Mouse (Mus musculus): ENCODE measurements around the gene Fam160b1. TPM values are rescaled to one million over a fixed set of nuclear protein-coding genes. Genes with fewer than 3 reads are reported as not detected.

The Fam160b1 gene
- polyA plus RNA-seq, 1 experiment from 2014 or later: 12.1 TPM

GRCm38 (mm10) chr19:57375746-57376145 is 15.3 kb downstream of the Fam160b1 start:
- Histone ChIP-seq H3K27ac (replicated peaks) (no peak overlapping the region), H3K4me3 (no peak overlapping the region), H3K36me3 (peaks cover 79% of the 10 kb centered on the region), H3K9me3 (no peaks in the 10 kb centered on the region), H3K4me1 (replicated peaks) (no peaks in the 10 kb centered on the region), H3K9ac (no peak overlapping the region), H3K27me3 (no peaks in the 10 kb centered on the region), H3K4me2 (no peak overlapping the region)
- WGBS: 85% methylated on average over 11 of the region's 11 CpGs
- ATAC-seq (ENCODE audit: low FRiP score, low read depth): no peak

DNA sequence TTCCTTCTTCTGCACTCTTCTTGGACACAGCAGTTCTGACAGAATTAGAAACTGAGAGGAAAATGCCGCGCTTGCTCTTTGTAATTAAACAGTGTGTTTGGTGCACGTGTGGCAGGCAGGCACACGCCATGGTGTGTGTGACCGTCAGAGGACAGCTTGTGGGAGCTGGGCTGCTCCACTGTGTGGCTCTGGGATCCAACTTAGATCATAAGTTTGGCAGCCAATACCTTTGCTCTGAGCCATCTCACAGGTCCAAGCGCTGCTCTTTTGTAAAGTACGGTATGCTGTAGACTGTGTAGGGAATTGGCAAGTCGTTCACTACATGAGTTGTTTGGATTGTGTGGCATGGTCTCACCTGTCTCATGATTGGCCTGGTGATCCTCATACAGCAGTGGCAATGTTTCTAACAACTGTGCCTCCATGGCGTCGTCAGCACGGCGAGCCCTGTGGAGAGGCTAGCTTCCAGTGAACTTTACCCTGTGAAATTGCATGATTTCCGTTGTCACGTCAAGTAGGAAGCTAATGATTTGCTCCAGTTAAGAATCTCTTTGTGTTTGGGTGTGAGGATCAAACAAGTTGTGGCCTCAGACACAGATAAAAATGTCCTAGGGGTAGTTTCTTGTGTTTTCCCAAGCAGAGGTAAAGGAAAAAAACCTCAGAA is 16.7 kb downstream of the Fam160b1 start:
- Histone ChIP-seq H3K4me1 (replicated peaks) (no peaks in the 10 kb centered on the region), H3K4me3 (no peak overlapping the region), H3K9me3 (no peaks in the 10 kb centered on the region), H3K9ac (no peak overlapping the region), H3K27me3 (no peaks in the 10 kb centered on the region), H3K4me2 (no peak overlapping the region), H3K27ac (replicated peaks) (no peak overlapping the region), H3K36me3 (peaks cover 83% of the 10 kb centered on the region)
- WGBS: 95% methylated on average over 14 of the region's 14 CpGs
- no peak for ATAC-seq (ENCODE audit: low FRiP score, low read depth)

DNA sequence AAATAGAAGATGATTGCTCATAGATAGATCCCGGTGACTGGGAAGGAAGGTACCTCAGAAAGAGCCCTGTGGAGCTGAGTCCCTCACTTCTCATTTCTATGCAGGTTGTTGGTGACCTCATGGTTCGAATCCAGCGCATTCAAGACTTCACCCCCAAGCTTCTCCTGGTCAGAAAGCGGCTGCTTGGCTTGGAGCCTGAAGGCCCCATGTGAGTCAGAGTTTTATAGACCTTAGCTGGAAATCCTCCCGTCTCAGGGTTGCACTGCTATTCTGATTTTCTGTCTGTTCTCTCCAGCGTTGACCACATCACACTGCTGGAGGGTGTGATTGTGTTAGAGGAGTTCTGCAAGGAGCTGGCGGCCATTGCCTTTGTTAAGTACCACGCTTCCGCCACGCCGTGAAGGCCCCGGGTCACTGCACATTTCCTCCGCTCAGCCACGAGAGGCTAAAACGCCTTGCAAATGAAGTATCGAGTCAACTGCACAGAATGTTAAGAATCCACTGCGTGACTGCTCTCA is 25.8 kb downstream of the Fam160b1 start:
- Histone ChIP-seq H3K9ac (no peak overlapping the region), H3K27ac (replicated peaks) (no peak overlapping the region)
- 83% methylated on average over 17 of the region's 17 CpGs for WGBS

DNA sequence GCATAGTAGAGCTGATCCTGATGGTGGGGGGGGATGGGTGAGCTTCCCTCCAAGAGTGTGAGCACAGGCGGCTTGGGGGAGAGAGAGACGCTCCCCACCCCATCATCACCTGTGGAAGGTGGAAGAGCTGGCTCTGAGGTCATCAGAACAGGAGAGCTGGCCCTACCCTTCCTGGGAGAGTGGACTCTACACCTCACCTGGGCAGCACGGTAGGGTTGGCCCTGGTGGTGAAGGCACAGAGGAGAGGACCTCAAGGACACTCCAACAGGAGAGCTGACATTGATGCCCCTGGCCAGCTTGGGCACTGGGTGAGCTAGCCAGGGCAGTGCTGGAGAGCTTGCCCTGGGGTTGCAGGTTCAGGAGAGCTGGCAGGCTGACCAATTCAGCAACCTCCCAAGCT is 31.1 kb downstream of the Fam160b1 start:
- Histone ChIP-seq H3K9ac (no peak overlapping the region), H3K4me2 (no peak overlapping the region), H3K9me3 (no peaks in the 10 kb centered on the region), H3K4me3 (no peak overlapping the region), H3K27ac (replicated peaks) (no peak overlapping the region), H3K27me3 (no peaks in the 10 kb centered on the region), H3K36me3 (peaks cover 35% of the 10 kb centered on the region), H3K4me1 (replicated peaks) (no peaks in the 10 kb centered on the region)
- peak; percentile 54; the same call in 1 of the 2 replicates for ATAC-seq (ENCODE audit: low FRiP score, low read depth)
- WGBS: 98% methylated on average over 3 of the region's 3 CpGs

More for the DNA sequence above, 25.8 kb downstream of the Fam160b1 start:
- ATAC-seq (ENCODE audit: low FRiP score, low read depth): no peak
- Histone ChIP-seq H3K36me3 (peaks cover 85% of the 10 kb centered on the region), H3K4me3 (no peak overlapping the region), H3K4me1 (replicated peaks) (no peaks in the 10 kb centered on the region), H3K4me2 (no peak overlapping the region), H3K27me3 (no peaks in the 10 kb centered on the region), H3K9me3 (no peaks in the 10 kb centered on the region)

DNA sequence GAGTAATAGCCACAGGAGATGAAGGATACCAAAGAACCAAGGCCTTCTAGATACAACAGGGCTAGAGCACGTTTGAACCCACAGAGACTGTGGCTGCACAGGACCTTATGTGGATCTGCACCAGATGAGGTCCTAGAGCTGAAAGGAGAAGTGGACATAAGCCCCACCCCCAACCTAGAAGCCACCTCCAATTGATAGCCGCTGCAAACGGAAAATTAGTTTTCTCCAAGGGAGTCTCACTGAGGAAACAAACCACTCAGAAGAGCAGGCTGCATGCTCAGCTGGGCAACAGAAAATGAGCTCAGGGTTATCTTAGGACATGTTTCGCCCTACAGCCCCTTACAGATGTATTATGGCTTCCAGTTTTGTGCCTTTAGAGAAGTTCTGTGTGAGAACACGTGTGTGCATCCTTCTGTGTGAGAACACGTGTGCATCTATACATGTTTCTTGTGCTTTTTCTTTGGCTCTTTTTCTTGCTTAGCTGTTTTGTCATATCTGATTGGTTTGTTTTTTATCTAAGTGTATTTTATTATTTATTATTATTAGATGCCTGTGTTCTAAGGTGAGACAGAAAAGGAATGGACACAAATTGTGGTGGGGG is 33.0 kb downstream of the Fam160b1 start:
- 81% methylated on average over 6 of the region's 6 CpGs for WGBS
- Histone ChIP-seq H3K27me3 (no peaks in the 10 kb centered on the region), H3K4me1 (replicated peaks) (no peaks in the 10 kb centered on the region), H3K9me3 (no peaks in the 10 kb centered on the region), H3K27ac (replicated peaks) (no peak overlapping the region), H3K9ac (no peak overlapping the region), H3K4me2 (no peak overlapping the region), H3K4me3 (no peak overlapping the region), H3K36me3 (peaks cover 20% of the 10 kb centered on the region)
- ATAC-seq (ENCODE audit: low FRiP score, low read depth): no peak

DNA sequence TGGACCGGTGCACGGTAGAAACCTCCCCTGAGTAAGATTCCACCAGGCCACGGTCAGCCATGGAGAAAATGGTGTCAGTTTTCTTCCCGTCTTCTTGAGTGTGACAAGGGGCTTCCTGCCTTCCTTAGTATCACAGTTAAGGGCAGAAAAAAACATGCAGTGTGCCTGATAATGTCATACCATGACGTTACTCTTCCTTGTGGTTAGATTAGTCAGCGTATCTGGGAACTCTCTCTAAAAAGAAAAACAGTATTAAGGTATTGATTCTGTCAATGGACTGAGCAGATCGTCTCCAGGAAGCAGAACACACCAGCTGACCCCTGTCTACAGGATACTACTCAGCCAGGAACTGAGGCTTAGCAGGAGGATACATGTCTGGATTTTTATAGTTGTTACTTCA is 36.1 kb downstream of the Fam160b1 start:
- Histone ChIP-seq H3K4me3 (no peak overlapping the region), H3K27ac (replicated peaks) (no peak overlapping the region), H3K36me3 (no peaks in the 10 kb centered on the region), H3K9ac (no peak overlapping the region), H3K4me2 (no peak overlapping the region), H3K4me1 (replicated peaks) (no peaks in the 10 kb centered on the region), H3K9me3 (no peaks in the 10 kb centered on the region), H3K27me3 (no peaks in the 10 kb centered on the region)
- WGBS: 82% methylated on average over 7 of the region's 7 CpGs
- no peak for ATAC-seq (ENCODE audit: low FRiP score, low read depth)

GRCm38 (mm10) chr19:57402364-57402763 is 41.9 kb downstream of the Fam160b1 start:
- 48% methylated on average over 6 of the region's 6 CpGs for WGBS
- H3K36me3 ChIP-seq: no peaks in the 10 kb centered on the region
- H3K27ac ChIP-seq (replicated peaks): no peak overlapping the region
- H3K4me2 ChIP-seq: no peak overlapping the region
- H3K9ac ChIP-seq: no peak overlapping the region
- no peaks in the 10 kb centered on the region for H3K27me3 ChIP-seq
- peaks cover 10% of the 10 kb centered on the region for H3K4me1 ChIP-seq (replicated peaks)
- H3K4me3 ChIP-seq: no peak overlapping the region
- ATAC-seq (ENCODE audit: low FRiP score, low read depth): no peak
- H3K9me3 ChIP-seq: no peaks in the 10 kb centered on the region

DNA sequence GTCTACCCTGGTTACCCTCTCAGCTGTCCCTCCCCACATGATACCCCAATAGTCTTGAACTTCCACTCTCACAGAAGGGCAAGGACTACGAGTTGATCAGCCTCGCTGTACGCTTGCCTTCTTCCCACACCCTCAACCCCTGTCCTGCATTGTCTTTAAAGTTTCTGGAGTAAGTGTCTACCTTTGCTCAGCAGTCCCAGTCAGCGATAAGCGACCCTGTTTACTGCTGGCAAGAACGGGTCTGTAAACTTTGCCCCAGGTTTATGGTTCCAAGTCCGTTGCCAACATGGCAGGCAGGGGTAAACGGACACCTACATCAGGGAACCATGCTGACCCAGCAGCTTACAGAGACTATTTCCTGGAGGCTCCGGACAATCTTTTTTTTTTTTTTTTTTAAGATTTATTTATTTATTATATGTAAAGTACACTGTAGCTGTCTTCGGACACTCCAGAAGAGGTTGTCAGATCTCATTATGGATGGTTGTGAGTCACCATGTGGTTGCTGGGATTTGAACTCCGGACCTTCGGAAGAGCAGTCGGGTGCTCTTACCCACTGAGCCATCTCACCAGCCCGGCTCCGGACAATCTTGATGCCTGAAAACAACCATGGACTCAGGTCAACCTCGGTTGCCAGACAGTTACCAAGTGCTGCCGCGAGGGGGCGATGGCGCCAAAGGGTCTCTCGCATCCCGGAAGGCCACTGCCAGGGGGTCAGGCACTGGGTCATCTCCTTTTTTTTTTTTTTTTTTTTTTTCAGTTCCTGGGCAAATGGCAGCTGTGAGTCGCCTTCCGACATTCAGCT is 43.4 kb downstream of the Fam160b1 start:
- no peak overlapping the region for H3K9ac ChIP-seq
- 14% methylated on average over 24 of the region's 24 CpGs for WGBS
- no peak for ATAC-seq (ENCODE audit: low FRiP score, low read depth)
- H3K27me3 ChIP-seq: no peaks in the 10 kb centered on the region
- no peaks in the 10 kb centered on the region for H3K9me3 ChIP-seq
- peaks cover 10% of the 10 kb centered on the region for H3K4me1 ChIP-seq (replicated peaks)
- 0 out of 2 replicates have a peak overlapping the region, but pooled peaks have one; percentile 5 for H3K4me3 ChIP-seq
- H3K4me2 ChIP-seq: peak overlapping the region; percentile 39
- H3K36me3 ChIP-seq: no peaks in the 10 kb centered on the region
- no peak overlapping the region for H3K27ac ChIP-seq (replicated peaks)

GRCm38 (mm10) chr19:57404502-57404848 is 44.0 kb downstream of the Fam160b1 start:
- H3K36me3 ChIP-seq: no peaks in the 10 kb centered on the region
- H3K27ac ChIP-seq (replicated peaks): no peak overlapping the region
- H3K4me1 ChIP-seq (replicated peaks): peaks cover 10% of the 10 kb centered on the region
- 13% methylated on average over 9 of the region's 9 CpGs for WGBS
- no peaks in the 10 kb centered on the region for H3K27me3 ChIP-seq
- ATAC-seq (ENCODE audit: low FRiP score, low read depth): peak; percentile 20; the same call in 1 of the 2 replicates
- no peak overlapping the region for H3K9ac ChIP-seq
- H3K4me2 ChIP-seq: peak overlapping the region; percentile 39
- 0 out of 2 replicates have a peak overlapping the region, but pooled peaks have one; percentile 5 for H3K4me3 ChIP-seq
- H3K9me3 ChIP-seq: no peaks in the 10 kb centered on the region

- WGBS: 100% methylated on average over 1 of the region's 1 CpGs
- no peak overlapping the region for H3K9ac ChIP-seq
- no peaks in the 10 kb centered on the region for H3K36me3 ChIP-seq
Observed at GRCm38 (mm10) chr19:57407947-57408346, 47.5 kb downstream of the Fam160b1 start.

GRCm38 (mm10) chr19:57411375-57412196 is 51.1 kb downstream of the Fam160b1 start:
- peaks cover 11% of the 10 kb centered on the region for H3K4me1 ChIP-seq (replicated peaks)
- ATAC-seq (ENCODE audit: low FRiP score, low read depth): peak; percentile 85
- 26% methylated on average over 29 of the region's 29 CpGs for WGBS
- H3K9me3 ChIP-seq: no peaks in the 10 kb centered on the region
- no peaks in the 10 kb centered on the region for H3K36me3 ChIP-seq
- no peak overlapping the region for H3K4me3 ChIP-seq
- peak overlapping the region; percentile 73 for H3K27ac ChIP-seq (replicated peaks)
- peak overlapping the region; percentile 43 for H3K4me2 ChIP-seq
- 0 out of 2 replicates have a peak overlapping the region, but pooled peaks have one; percentile 22 for H3K9ac ChIP-seq
- H3K27me3 ChIP-seq: no peaks in the 10 kb centered on the region

More at GRCm38 (mm10) chr19:57407947-57408346, 47.5 kb downstream of the Fam160b1 start:
- H3K4me3 ChIP-seq: no peak overlapping the region
- no peak overlapping the region for H3K27ac ChIP-seq (replicated peaks)
- no peaks in the 10 kb centered on the region for H3K27me3 ChIP-seq
- no peaks in the 10 kb centered on the region for H3K9me3 ChIP-seq
- peaks cover 16% of the 10 kb centered on the region for H3K4me1 ChIP-seq (replicated peaks)
- H3K4me2 ChIP-seq: no peak overlapping the region
- ATAC-seq (ENCODE audit: low FRiP score, low read depth): no peak

Measured in hindbrain, embryonic 15.5 days (tissue).